Mouse (Mus musculus) hindbrain, postnatal 0 days (tissue): ENCODE measurements around the gene Cand2. TPM values are rescaled to one million over a fixed set of nuclear protein-coding genes. Genes with fewer than 3 reads are reported as not detected.

Experiments
- ATAC-seq: fragments of 200-750 bp; cut with Nextera tagmentation; 2 replicates; pipeline ENCODE4 v1.8.0; 2017; ENCODE audit warnings: mild to moderate bottlenecking, moderate TSS enrichment, moderate library complexity
- DNase-seq: peaks from one replicate; pipeline ENCODE4 v3.0.0-alpha.2; 2015; ENCODE audit warnings: low spot score
- H3K27ac ChIP-seq: fragments of 300-500 bp; sonication (generic); 2 replicates; pipeline ENCODE4 v1.5.1; 2014; ENCODE audit warnings: mild to moderate bottlenecking
- H3K27me3 ChIP-seq: fragments of 300-500 bp; sonication (generic); 2 replicates; pipeline ENCODE4 v1.6.1; 2014; ENCODE audit warnings: low read length, mixed read lengths; ENCODE audit not compliant: insufficient read depth
- H3K36me3 ChIP-seq: fragments of 300-500 bp; sonication (generic); 2 replicates; pipeline ENCODE4 v1.6.1; 2014; ENCODE audit warnings: low read length, mixed read lengths; ENCODE audit not compliant: insufficient read depth
- H3K4me1 ChIP-seq: fragments of 300-500 bp; sonication (generic); 2 replicates; pipeline ENCODE4 v1.6.1; 2014; ENCODE audit warnings: antibody characterized with exemption, low read length, mixed read lengths; ENCODE audit not compliant: insufficient read depth
- H3K4me2 ChIP-seq: fragments of 300-500 bp; sonication (generic); 2 replicates; pipeline ENCODE4 v1.6.1; 2014; ENCODE audit warnings: low read depth, mild to moderate bottlenecking, low read length, moderate library complexity, mixed read lengths
- H3K4me3 ChIP-seq: fragments of 300-500 bp; sonication (generic); 2 replicates; pipeline ENCODE4 v1.5.1; 2014; ENCODE audit warnings: low read length
- H3K9ac ChIP-seq: fragments of 300-500 bp; sonication (generic); replicated peaks from 2 replicates; pipeline ENCODE4 v1.6.1; 2014; ENCODE audit warnings: mild to moderate bottlenecking, low read length, moderate library complexity, mixed read lengths
- H3K9me3 ChIP-seq: fragments of 300-500 bp; sonication (generic); 2 replicates; pipeline ENCODE4 v1.6.1; 2016; ENCODE audit warnings: low read length, mixed read lengths
- CTCF ChIP-seq: IDR thresholded peaks from 2 replicates; pipeline ENCODE4 v1.5.1; 2016; ENCODE audit warnings: antibody characterized with exemption, control low read depth, low read depth
- WGBS: fragments of 180-500 bp; shearing (Covaris S2); extraction: QIAGEN DNeasy Blood & Tissue Kit; methylation state at CpG from one replicate; pipeline ENCODE4 v1.1.7; 2014; 5-methylcytosine and 5-hydroxymethylcytosine counted together
- polyA plus RNA-seq: library from polyadenylated mRNA; unstranded; fragments of >200 nt; fragmentation: Nextera tagmentation; extraction: Ambion mirVana; gene quantifications from 2 replicates; pipeline ENCODE4 v1.2.1, GENCODE M21; 2015
- total RNA-seq: library from RNA; depleted of rRNA; stranded (reverse); fragments of >200 nt; gene quantifications from 2 replicates; pipeline ENCODE4 v1.2.3, GENCODE M21; 2014

Cand2 gene
- total and polyA plus RNA-seq, 2 experiments from 2014 or later: 4.5 to 12.5 TPM

GRCm38 (mm10) chr6:115743569-115743968 is 30.8 kb upstream of the Cand2 start:
- no peak overlapping the region for H3K4me2 ChIP-seq
- TF ChIP-seq CTCF: no peak
- no peak overlapping the region for H3K27ac ChIP-seq
- DNase-seq (no peak), ATAC-seq (0 out of 2 replicates have a peak, but pooled peaks have one; percentile 49)
- no peaks in the 10 kb centered on the region for H3K36me3 ChIP-seq
- H3K9ac ChIP-seq: no peak overlapping the region
- WGBS: 12% methylated on average over 1 of the region's 1 CpGs
- H3K9me3 ChIP-seq: no peaks in the 10 kb centered on the region
- H3K27me3 ChIP-seq: no peaks in the 10 kb centered on the region
- H3K4me1 ChIP-seq: no peaks in the 10 kb centered on the region
- no peak overlapping the region for H3K4me3 ChIP-seq

DNA sequence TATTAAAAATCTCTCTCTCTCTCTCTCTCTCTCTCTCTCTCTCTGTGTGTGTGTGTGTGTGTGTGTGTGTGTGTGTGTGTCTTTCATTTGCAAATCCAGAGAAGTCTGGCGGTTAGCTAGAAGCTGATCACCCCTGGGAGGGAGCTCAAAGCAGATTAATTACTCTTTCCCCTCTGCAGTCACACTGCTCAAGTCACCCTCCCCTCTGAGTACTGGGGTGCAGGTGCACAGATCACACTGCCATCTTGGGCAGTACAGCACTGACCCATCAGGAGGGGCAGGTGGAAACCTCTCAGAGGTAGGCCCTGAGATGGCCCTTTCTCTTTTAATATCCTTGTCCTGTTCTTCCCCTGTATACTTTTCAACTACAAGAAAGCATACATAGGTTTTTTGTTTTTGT is 28.0 kb upstream of the Cand2 start:
- Histone ChIP-seq H3K9me3 (no peaks in the 10 kb centered on the region), H3K27me3 (no peaks in the 10 kb centered on the region), H3K9ac (no peak overlapping the region), H3K4me2 (no peak overlapping the region), H3K4me3 (no peak overlapping the region), H3K27ac (no peak overlapping the region), H3K4me1 (no peaks in the 10 kb centered on the region), H3K36me3 (no peaks in the 10 kb centered on the region)
- DNase-seq (no peak), ATAC-seq (no peak)
- WGBS: 19% methylated on average over 1 of the region's 1 CpGs
- no peak for TF ChIP-seq CTCF

DNA sequence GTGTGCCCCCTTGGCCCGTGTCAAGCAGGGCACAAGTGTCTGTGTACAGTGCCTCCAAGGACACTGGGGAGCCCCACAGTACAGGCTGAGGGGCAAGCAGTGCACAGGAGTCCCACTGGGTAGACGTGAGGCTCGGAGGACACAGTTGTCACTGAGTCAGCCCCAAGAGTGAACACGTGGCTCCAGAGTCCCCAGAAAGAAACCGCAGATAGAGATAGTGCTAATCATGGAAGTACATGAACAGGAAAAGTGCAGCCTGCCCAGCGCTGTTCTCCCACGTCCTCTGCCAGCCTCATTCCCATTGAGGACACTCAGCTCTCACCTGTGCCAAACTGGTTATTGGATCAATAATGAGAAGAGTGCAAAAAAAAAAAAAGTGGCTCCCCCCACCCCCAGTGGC is 18.8 kb upstream of the Cand2 start:
- no peaks in the 10 kb centered on the region for H3K4me1 ChIP-seq
- no peaks in the 10 kb centered on the region for H3K36me3 ChIP-seq
- DNase-seq (no peak), ATAC-seq (no peak)
- no peak overlapping the region for H3K9ac ChIP-seq
- no peaks in the 10 kb centered on the region for H3K9me3 ChIP-seq
- no peaks in the 10 kb centered on the region for H3K27me3 ChIP-seq
- WGBS: 72% methylated on average over 7 of the region's 7 CpGs
- no peak overlapping the region for H3K4me2 ChIP-seq
- H3K4me3 ChIP-seq: no peak overlapping the region
- no peak for TF ChIP-seq CTCF
- no peak overlapping the region for H3K27ac ChIP-seq

DNA sequence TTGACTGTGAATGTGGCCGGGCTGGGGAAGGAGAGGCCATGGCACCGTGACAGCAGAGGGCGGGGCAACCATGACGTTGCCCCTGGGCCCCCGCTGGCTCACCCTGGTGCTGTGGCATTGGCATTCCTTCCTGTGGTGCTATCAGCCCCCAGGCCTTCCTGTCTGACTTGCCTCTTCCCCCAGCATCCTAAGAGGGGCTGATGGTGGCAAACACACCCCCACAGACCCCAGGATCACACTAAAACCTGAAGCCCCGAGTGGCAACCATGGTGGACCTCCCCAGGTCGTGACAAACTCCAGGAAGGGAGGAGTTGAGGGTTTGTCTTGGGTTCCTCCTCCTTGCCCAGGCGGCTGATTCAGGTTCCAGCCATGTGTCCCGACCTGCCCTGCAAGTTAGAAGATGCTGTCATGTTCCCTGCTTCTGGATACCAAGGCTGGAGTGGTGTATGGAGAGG is 15.3 kb upstream of the Cand2 start:
- H3K27me3 ChIP-seq: no peaks in the 10 kb centered on the region
- DNase-seq (no peak), ATAC-seq (no peak)
- no peak for TF ChIP-seq CTCF
- H3K4me2 ChIP-seq: no peak overlapping the region
- H3K9me3 ChIP-seq: no peaks in the 10 kb centered on the region
- no peak overlapping the region for H3K9ac ChIP-seq
- no peaks in the 10 kb centered on the region for H3K4me1 ChIP-seq
- H3K4me3 ChIP-seq: no peak overlapping the region
- no peak overlapping the region for H3K27ac ChIP-seq
- H3K36me3 ChIP-seq: no peaks in the 10 kb centered on the region
- 68% methylated on average over 9 of the region's 9 CpGs for WGBS

DNA sequence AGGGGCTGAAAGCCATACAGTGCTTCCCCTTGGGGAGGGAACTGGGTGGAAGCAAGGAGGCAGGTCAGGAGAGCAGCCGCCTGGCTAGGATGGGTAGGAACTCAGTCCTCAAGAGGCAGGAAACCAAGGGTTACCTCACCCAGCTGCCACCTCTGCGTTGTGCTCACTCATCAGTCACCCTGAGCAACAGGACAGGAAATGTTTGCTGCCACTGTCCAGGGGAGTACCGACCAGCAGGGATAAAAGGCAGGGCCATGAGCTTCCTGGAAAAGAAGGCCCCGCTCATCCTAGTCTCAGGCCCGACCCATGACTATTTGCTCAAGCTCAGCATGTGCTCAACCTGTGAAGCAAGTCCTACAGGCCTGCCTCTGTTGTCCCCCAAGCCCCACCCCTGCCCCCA is 14.9 kb upstream of the Cand2 start:
- Histone ChIP-seq H3K36me3 (no peaks in the 10 kb centered on the region), H3K27me3 (no peaks in the 10 kb centered on the region), H3K9me3 (no peaks in the 10 kb centered on the region), H3K27ac (no peak overlapping the region), H3K4me3 (no peak overlapping the region), H3K9ac (no peak overlapping the region), H3K4me2 (no peak overlapping the region), H3K4me1 (no peaks in the 10 kb centered on the region)
- no peak for TF ChIP-seq CTCF
- WGBS: 59% methylated on average over 5 of the region's 5 CpGs
- no peak for ATAC-seq
- no peak for DNase-seq

DNA sequence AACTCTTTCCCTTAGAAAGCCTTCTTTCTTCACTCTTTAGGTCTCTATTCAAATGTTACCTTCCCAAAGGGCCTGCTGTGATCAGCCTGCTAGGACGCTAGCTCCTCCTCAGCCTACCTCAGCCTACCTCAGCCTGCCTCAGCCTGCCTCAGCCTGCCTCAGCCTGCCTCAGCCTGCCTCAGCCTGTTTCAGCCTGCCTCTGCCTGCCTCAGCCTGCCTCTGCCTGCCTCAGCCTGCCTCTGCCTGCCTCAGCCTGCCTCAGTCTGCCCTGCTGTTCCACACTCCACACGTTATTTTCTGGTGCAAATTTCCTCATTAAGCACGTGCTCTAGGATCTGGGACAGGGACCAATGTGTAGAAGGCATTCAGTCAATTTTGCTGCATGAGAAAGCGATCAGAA is 14.2 kb upstream of the Cand2 start:
- no peak overlapping the region for H3K9ac ChIP-seq
- ATAC-seq: no peak
- no peaks in the 10 kb centered on the region for H3K9me3 ChIP-seq
- no peaks in the 10 kb centered on the region for H3K36me3 ChIP-seq
- H3K27me3 ChIP-seq: no peaks in the 10 kb centered on the region
- 88% methylated on average over 4 of the region's 4 CpGs for WGBS
- TF ChIP-seq CTCF: no peak
- H3K4me3 ChIP-seq: no peak overlapping the region
- H3K27ac ChIP-seq: no peak overlapping the region
- H3K4me1 ChIP-seq: no peaks in the 10 kb centered on the region
- DNase-seq: no peak
- no peak overlapping the region for H3K4me2 ChIP-seq

GRCm38 (mm10) chr6:115760982-115761381 is 13.4 kb upstream of the Cand2 start:
- Histone ChIP-seq H3K4me2 (no peak overlapping the region), H3K4me1 (no peaks in the 10 kb centered on the region), H3K27me3 (no peaks in the 10 kb centered on the region), H3K9me3 (no peaks in the 10 kb centered on the region), H3K36me3 (no peaks in the 10 kb centered on the region), H3K27ac (no peak overlapping the region), H3K4me3 (no peak overlapping the region), H3K9ac (no peak overlapping the region)
- WGBS: 58% methylated on average over 4 of the region's 4 CpGs
- TF ChIP-seq CTCF: no peak
- ATAC-seq: no peak
- DNase-seq: no peak
